Mouse (Mus musculus): ENCODE results near the gene Vat1. TPM values are rescaled to one million over a fixed set of nuclear protein-coding genes. Genes with fewer than 3 reads are reported as not detected.
"Not testable (repeated sequence)": the region's sequence is repeated elsewhere in the genome, so short reads cannot be mapped to it uniquely, and the experiment has no call there.

Vat1 gene
- polyA plus RNA-seq, 1 experiment from 2014 or later = 17.2 TPM

- peak within 1 kb of the TSS; percentile 40 for H3K4me3 ChIP-seq
- H3K36me3 ChIP-seq = peaks cover 34% of the 10 kb centered on the region
- no peak for DNase-seq (ENCODE audit: low spot score)
- H3K9me3 ChIP-seq (replicated peaks) = no peaks in the 10 kb centered on the region
- H3K4me1 ChIP-seq = peaks cover 21% of the 10 kb centered on the region
- WGBS = 34% methylated on average over 10 of the region's 10 CpGs
- H3K27me3 ChIP-seq (ENCODE audit: low read depth, poor library complexity, severe bottlenecking) = no peaks in the 10 kb centered on the region
- peak within 1 kb of the TSS; percentile 50; the same call in 1 of the 2 replicates for H3K27ac ChIP-seq
Observed at GRCm38 (mm10) chr11:101448274-101448746, 17.7 kb downstream of the Vat1 start, which contains the start of gene Ifi35. TSS of gene Ifi35 (plus strand) at chr11:101448407.

- H3K36me3 ChIP-seq = peaks cover 38% of the 10 kb centered on the region
- H3K27me3 ChIP-seq (ENCODE audit: low read depth, poor library complexity, severe bottlenecking) = no peaks in the 10 kb centered on the region
- no peak overlapping the region for H3K27ac ChIP-seq
- no peaks in the 10 kb centered on the region for H3K9me3 ChIP-seq (replicated peaks)
- 86% methylated on average over 5 of the region's 5 CpGs for WGBS
- peaks cover 25% of the 10 kb centered on the region for H3K4me1 ChIP-seq
- H3K4me3 ChIP-seq = no peak overlapping the region; the same call in 1 of the 2 replicates
- no peak for DNase-seq (ENCODE audit: low spot score)
Observed at GRCm38 (mm10) chr11:101447786-101448185, 18.2 kb downstream of the Vat1 start.

GRCm38 (mm10) chr11:101446860-101447259, 19.2 kb downstream of the Vat1 start:
- DNase-seq (ENCODE audit: low spot score); H3K27me3 ChIP-seq (ENCODE audit: low read depth, poor library complexity, severe bottlenecking); H3K4me3 ChIP-seq; H3K27ac ChIP-seq; H3K9me3 ChIP-seq (replicated peaks): not testable (repeated sequence)
- Histone ChIP-seq H3K4me1 (peaks cover 25% of the 10 kb centered on the region), H3K36me3 (peaks cover 38% of the 10 kb centered on the region)
- WGBS = 92% methylated on average over 8 of the region's 8 CpGs

DNA sequence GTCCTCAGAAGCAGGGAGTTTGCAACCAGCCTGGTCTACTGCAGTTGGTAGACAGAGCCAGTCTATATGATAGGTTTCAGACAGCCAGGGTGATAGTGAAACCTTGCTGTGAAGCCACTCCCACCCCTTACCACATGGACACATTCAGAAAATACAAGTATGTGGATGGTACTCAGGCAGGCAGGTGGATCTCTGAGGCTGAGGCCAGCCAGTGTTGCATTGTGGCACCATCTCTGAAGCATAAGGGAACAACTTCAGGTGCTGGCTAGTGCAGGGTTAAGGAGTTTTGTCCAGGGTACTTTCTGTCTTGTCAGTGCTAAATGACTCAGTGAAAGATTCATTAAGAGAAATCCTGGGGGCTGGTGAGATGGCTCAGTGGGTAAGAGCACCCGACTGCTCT, 19.7 kb downstream of the Vat1 start:
- WGBS = 83% methylated on average over 1 of the region's 1 CpGs

DNA sequence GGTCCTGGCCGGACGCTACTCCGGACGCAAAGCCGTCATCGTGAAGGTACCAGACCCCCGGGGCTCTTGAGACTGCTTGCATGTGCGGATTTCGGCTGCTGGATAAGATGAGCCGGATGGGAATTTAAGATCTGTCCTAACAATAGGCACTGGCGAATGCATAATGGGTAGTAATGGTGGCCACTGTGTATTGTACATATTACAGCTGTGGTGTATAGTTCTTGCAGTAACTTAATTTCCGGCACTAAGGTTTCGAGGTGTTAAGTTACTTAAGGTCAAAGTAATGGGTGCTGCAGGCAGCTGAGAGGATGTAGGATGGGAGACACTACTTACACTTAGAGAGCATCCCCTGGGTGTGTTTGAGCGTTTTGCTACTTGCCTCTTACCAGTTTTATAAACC, 23.3 kb downstream of the Vat1 start:
- DNase-seq (ENCODE audit: low spot score) = no peak
- Histone ChIP-seq H3K36me3 (peaks cover 38% of the 10 kb centered on the region), H3K4me1 (peaks cover 20% of the 10 kb centered on the region), H3K9me3 (replicated peaks) (no peaks in the 10 kb centered on the region), H3K27me3 (ENCODE audit: low read depth, poor library complexity, severe bottlenecking) (no peaks in the 10 kb centered on the region), H3K4me3 (peak overlapping the region; percentile 66), H3K27ac (peak overlapping the region; percentile 92)
- WGBS = 1% methylated on average over 14 of the region's 14 CpGs

More for the DNA sequence above, 19.7 kb downstream of the Vat1 start:
- DNase-seq (ENCODE audit: low spot score) = no peak
- Histone ChIP-seq H3K4me3 (no peak overlapping the region), H3K36me3 (peaks cover 38% of the 10 kb centered on the region), H3K9me3 (replicated peaks) (no peaks in the 10 kb centered on the region), H3K4me1 (peaks cover 25% of the 10 kb centered on the region), H3K27me3 (ENCODE audit: low read depth, poor library complexity, severe bottlenecking) (no peaks in the 10 kb centered on the region), H3K27ac (no peak overlapping the region)

DNA sequence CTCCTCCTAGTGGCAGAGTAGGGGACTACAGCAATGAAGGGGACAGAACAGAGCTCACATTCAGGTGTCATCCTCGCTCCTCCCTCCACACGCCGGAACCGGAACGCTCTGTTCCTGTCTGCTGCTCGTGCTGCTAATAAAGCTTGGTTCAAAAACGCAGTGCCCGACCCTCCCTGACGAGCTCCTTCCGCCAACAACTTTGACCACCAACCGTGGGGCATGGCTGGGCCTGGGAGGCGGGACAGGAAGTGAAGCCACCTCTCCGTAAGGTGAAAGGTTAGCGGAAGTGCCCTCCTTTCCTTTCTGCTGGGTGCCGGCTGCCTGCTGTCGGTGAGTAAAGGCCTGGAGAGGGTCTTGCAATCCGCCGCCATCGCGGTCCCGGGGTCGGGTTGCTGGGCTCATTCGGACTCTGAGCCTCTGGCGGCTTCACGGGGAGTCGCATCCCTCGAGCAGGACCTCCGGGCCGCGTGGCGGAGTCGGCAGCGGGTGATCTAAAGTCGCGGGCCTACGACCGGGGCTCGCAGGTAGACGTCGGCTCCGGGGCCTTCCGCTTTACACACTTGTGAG, 23.8 kb downstream of the Vat1 start, which contains the start of gene Rpl27:
Rpl27 (plus strand) TSS at position 172 of the 567 bp plus-strand sequence.
- Histone ChIP-seq H3K27me3 (ENCODE audit: low read depth, poor library complexity, severe bottlenecking) (no peaks in the 10 kb centered on the region), H3K9me3 (replicated peaks) (no peaks in the 10 kb centered on the region), H3K4me3 (peak within 1 kb of the TSS; percentile 66), H3K36me3 (peaks cover 38% of the 10 kb centered on the region), H3K27ac (peak within 1 kb of the TSS; percentile 92), H3K4me1 (peaks cover 20% of the 10 kb centered on the region)
- peak; percentile 98 for DNase-seq (ENCODE audit: low spot score)
- under 1% methylated on average over 42 of the region's 42 CpGs for WGBS

DNA sequence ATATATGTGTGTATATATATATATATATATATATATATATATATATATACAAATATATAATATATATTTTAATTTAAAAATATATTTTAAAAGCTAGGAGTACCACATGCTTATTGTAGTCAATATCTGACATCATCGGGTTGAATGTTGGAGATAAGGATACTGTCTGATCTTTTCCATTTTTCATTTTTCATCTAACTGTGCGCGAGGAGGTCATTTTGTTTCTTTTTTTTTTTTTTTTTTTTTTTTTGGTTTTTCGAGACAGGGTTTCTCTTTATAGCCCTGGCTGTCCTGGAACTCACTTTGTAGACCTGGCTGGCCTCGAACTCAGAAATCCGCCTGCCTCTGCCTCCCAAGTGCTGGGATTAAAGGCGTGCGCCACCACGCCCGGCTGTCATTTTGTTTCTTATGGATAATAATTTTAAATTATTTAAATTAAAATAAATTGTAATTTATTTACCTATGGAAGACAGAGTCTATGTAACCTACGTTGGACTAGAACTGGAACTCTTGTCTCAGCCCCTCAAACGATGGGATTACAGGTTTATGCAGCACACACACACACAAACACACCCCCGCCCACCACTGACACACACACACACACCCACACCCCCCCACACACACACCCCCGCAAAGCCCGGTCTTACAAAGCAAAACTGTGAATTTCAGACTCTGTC, 24.4 kb downstream of the Vat1 start:
- H3K4me3 ChIP-seq = peak overlapping the region; percentile 66
- H3K4me1 ChIP-seq = peaks cover 20% of the 10 kb centered on the region
- H3K27me3 ChIP-seq (ENCODE audit: low read depth, poor library complexity, severe bottlenecking); DNase-seq (ENCODE audit: low spot score); H3K9me3 ChIP-seq (replicated peaks): not testable (repeated sequence)
- WGBS = 37% methylated on average over 15 of the region's 15 CpGs
- H3K36me3 ChIP-seq = peaks cover 35% of the 10 kb centered on the region
- H3K27ac ChIP-seq = peak overlapping the region; percentile 92

DNA sequence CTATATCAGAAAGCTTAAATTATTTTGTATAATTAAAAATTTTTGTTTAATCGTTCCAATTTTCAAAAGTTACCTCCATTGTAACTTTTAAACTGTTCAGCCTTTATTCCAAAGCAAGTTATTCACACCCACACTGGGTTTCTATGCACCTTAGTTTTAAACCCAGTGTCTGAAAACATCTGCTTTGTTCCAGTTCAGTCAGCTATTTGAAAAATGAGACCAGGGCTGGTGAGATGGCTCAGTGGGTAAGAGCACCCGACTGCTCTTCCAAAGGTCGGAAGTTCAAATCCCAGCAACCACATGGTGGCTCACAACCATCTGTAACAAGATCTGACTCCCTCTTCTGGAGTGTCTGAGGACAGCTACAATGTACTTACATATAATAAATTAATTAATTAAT, 28.0 kb downstream of the Vat1 start:
- H3K27me3 ChIP-seq (ENCODE audit: low read depth, poor library complexity, severe bottlenecking); H3K4me1 ChIP-seq; H3K27ac ChIP-seq; H3K4me3 ChIP-seq; H3K9me3 ChIP-seq (replicated peaks); DNase-seq (ENCODE audit: low spot score): not testable (repeated sequence)
- peaks cover 32% of the 10 kb centered on the region for H3K36me3 ChIP-seq
- 55% methylated on average over 3 of the region's 3 CpGs for WGBS

GRCm38 (mm10) chr11:101436916-101437315, 29.1 kb downstream of the Vat1 start:
- 88% methylated on average over 4 of the region's 4 CpGs for WGBS
- no peaks in the 10 kb centered on the region for H3K27me3 ChIP-seq (ENCODE audit: low read depth, poor library complexity, severe bottlenecking)
- DNase-seq (ENCODE audit: low spot score) = no peak
- H3K4me3 ChIP-seq = no peak overlapping the region
- H3K9me3 ChIP-seq (replicated peaks) = no peaks in the 10 kb centered on the region
- H3K27ac ChIP-seq = no peak overlapping the region
- no peaks in the 10 kb centered on the region for H3K4me1 ChIP-seq
- H3K36me3 ChIP-seq = peaks cover 40% of the 10 kb centered on the region

GRCm38 (mm10) chr11:101435831-101436230, 30.2 kb downstream of the Vat1 start:
- Histone ChIP-seq H3K4me3 (no peak overlapping the region), H3K27ac (no peak overlapping the region), H3K4me1 (no peaks in the 10 kb centered on the region), H3K36me3 (peaks cover 51% of the 10 kb centered on the region), H3K27me3 (ENCODE audit: low read depth, poor library complexity, severe bottlenecking) (no peaks in the 10 kb centered on the region), H3K9me3 (replicated peaks) (no peaks in the 10 kb centered on the region)
- 87% methylated on average over 4 of the region's 4 CpGs for WGBS
- no peak for DNase-seq (ENCODE audit: low spot score)

DNA sequence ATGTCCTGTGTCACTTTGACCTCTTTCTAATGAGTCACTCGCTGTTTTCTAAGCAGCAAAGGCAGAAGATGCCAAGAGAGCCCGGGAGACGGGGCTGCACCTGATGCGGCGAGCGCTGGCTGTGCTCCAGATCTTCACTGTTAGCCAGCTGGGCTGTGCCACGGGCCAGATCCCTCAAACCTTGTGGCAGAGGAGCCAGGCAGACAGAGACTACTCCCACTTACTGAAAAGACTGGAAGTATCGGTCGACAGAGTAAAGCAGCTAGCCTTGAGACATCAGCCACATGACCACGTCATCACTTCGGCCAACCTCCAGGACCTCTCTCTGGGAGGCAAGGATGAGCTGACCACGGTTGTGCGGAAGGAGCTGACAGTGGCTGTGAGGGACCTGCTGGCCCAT, 32.6 kb downstream of the Vat1 start:
- Histone ChIP-seq H3K27me3 (ENCODE audit: low read depth, poor library complexity, severe bottlenecking) (no peaks in the 10 kb centered on the region), H3K4me1 (no peaks in the 10 kb centered on the region), H3K4me3 (no peak overlapping the region), H3K27ac (no peak overlapping the region), H3K36me3 (peaks cover 70% of the 10 kb centered on the region), H3K9me3 (replicated peaks) (no peaks in the 10 kb centered on the region)
- DNase-seq (ENCODE audit: low spot score) = no peak
- 93% methylated on average over 13 of the region's 13 CpGs for WGBS

DNA sequence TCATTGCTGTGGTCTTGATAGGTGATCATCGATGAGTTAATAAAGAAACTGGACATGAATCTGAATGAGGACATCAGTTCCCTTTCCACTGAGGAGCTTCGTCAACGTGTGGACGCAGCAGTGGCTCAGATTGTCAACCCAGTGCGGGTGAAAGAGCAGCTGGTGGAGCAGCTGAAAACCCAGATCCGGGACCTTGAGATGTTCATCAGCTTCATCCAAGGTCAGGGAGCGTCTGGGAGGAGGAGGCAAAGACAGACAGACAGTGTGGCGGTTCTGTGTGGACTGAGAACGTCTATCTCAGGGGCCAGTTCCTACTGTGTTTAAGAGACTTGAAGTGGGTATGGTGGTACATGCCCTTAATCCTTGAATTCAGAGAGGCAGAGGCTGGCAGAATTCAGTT, 34.7 kb downstream of the Vat1 start:
- H3K27ac ChIP-seq = no peak overlapping the region
- H3K9me3 ChIP-seq (replicated peaks) = no peaks in the 10 kb centered on the region
- peaks cover 70% of the 10 kb centered on the region for H3K36me3 ChIP-seq
- no peak for DNase-seq (ENCODE audit: low spot score)
- peaks cover 4% of the 10 kb centered on the region for H3K4me1 ChIP-seq
- H3K4me3 ChIP-seq = no peak overlapping the region
- no peaks in the 10 kb centered on the region for H3K27me3 ChIP-seq (ENCODE audit: low read depth, poor library complexity, severe bottlenecking)
- WGBS = 93% methylated on average over 9 of the region's 9 CpGs

- Histone ChIP-seq H3K4me1 (peaks cover 28% of the 10 kb centered on the region), H3K36me3 (peaks cover 23% of the 10 kb centered on the region), H3K4me3 (peak overlapping the region; percentile 89), H3K9me3 (replicated peaks) (no peaks in the 10 kb centered on the region), H3K27ac (no peak overlapping the region), H3K27me3 (ENCODE audit: low read depth, poor library complexity, severe bottlenecking) (no peaks in the 10 kb centered on the region)
- DNase-seq (ENCODE audit: low spot score) = no peak
- 70% methylated on average over 8 of the region's 8 CpGs for WGBS
Observed at GRCm38 (mm10) chr11:101426165-101426564, 39.9 kb downstream of the Vat1 start.

Measured in limb, embryonic 10.5 days (tissue).